Mouse (Mus musculus) left cerebral cortex, adult 18-20 months (tissue): ENCODE data around the gene Atp6v1b1. TPM values are rescaled to one million over a fixed set of nuclear protein-coding genes. Genes with fewer than 3 reads are reported as not detected.

Experiments used
- DNase-seq, 2 experiments: peaks; one replicate each; pipeline ENCODE4 v3.0.0; 2021 to 2022; ENCODE audit warnings: low spot score in 2 of 2, mixed read lengths in 1 of 2
- total RNA-seq, 2 experiments: library from RNA; stranded (reverse); gene quantifications; 2 replicates each; pipeline ENCODE4 v1.2.3; 2021

The Atp6v1b1 gene
- total RNA-seq, 2 experiments from 2014 or later = 0.65 TPM; not detected in 1

DNA sequence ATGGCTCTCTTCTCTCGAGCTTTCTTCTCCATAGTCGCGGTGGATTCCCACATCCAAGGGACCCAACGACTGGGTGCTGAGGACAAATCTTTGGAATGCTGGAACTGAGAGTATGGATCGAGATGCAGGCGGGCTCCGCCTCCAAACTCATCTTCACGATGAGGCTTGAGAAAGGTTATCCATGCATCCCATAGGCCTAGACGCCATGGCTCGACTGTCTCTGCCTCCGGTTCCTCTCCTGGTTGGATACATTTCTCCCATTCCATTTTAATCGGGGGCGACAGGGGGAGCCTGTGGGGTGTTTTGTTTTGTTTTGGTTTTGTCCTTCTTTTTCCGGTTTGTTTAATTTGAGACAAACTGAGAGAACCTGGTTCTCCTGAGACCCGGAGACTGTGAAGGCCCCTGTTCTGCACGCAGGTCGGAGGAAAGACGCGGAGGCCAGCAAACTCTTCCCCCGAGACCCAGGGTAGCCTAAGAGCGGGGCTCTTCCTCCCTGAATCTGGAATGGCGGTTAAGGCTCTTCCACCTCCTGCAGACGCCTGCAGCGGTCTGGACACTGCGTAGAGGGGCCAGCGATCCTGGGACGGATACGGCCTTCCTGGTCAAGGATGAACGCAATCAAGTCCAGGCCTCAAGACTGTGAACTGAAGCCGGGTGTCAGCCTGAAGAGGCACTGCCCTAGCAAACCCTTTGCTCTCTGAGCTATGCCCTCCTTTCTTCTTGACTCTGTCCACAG, 27.2 kb upstream of the Atp6v1b1 start:
- DNase-seq = no peak

DNA sequence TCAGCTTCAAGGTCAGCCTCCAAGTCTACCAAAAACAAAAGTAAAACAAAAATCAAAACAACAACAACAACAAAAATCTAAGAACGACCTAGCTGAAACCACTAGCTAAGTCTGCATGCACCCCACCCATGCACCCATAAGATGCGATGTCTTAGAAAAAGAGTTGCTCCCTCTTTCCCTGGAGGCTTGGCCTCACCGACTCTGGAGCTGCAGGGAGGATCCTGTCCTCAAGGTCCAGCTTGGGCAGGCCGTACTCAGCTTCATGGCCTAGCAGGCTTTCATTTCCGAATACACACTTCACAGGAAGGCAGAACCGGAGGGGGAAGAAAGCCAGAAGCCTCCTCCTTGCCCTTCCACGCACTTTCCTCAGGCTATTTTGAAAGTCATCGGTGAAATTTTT, 25.8 kb upstream of the Atp6v1b1 start:
- DNase-seq = no peak

GRCm38 (mm10) chr6:83722526-83722925, 20.3 kb upstream of the Atp6v1b1 start:
- no peak for DNase-seq

- DNase-seq = no peak
These were observed 15.6 kb upstream of the Atp6v1b1 start for GRCm38 (mm10) chr6:83727178-83727577.

GRCm38 (mm10) chr6:83728488-83728887, 14.3 kb upstream of the Atp6v1b1 start:
- no peak for DNase-seq

DNA sequence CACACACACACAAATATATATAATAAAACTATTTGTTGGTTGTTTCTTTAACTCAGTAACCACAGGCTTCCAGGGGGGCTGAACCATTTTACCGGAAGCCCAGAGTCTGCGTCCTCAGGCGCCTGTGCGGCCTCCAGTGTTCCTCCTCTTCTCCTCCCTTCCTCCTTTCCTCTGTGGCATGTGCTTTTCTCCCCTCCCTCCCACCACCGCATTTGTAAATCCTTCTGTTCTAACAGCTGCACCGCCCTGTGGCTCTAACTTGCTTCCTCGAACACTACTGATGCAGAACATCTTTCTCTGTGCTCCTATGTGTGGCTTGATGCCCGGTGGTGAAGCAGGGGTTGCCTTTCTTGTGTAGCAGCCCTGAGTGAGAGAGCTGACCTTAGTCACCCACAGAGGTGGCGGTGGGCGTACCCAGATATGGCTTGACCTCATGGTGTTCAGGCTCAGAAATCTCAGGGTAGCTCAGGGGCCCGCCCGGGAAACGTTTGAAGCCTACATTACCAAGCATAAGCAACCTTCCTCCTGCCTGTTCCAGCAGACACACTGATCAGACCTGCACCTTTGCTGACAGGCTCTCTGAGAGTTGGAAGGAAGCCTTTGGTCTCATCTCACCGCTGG, 13.3 kb upstream of the Atp6v1b1 start:
- DNase-seq = no peak

DNA sequence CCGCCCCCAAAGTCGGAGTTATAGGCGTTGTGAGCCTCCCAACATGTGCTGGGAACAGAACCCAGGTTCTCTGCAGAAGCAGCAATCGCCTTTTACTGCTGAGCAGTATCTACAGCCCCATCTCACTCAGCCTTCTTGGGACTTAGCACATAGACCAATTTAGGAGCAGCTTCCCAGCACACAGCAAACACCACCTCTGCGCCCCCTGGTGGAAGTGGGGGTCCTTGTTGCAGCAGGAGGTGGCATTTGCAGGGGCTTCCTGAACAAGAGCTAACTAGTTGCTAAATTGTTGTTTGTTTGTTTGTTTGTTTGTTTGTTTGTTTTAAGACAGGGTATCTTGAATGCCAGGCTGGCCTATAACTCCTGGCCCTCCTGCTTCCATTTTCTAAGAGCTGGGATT, 11.7 kb upstream of the Atp6v1b1 start:
- peak; percentile 33 to 52 for DNase-seq

DNA sequence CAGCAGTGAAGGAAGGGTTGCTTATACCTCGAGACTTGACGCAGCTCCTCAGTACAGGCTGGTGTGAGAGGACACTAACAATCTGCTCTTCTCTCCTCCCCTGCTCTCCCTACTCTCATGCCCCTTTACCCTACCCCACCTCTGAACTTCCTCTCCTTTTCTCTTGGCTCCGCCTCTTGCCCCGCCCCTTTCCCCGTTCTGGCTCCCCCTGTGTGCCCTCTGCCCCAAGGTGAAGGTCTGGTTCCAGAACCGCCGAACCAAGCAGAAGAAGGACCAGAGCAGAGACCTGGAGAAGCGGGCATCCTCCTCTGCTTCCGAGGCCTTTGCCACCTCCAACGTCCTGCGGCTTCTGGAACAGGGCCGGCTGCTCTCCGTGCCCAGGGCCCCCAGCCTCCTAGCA, 5.5 kb upstream of the Atp6v1b1 start:
- no peak for DNase-seq

GRCm38 (mm10) chr6:83738596-83738995, 4.2 kb upstream of the Atp6v1b1 start:
- no peak for DNase-seq

GRCm38 (mm10) chr6:83743212-83743611, 422 bp downstream of the Atp6v1b1 start:
- DNase-seq = no peak

- no peak for DNase-seq
These were observed 1.3 kb downstream of the Atp6v1b1 start for GRCm38 (mm10) chr6:83744126-83744525.

DNA sequence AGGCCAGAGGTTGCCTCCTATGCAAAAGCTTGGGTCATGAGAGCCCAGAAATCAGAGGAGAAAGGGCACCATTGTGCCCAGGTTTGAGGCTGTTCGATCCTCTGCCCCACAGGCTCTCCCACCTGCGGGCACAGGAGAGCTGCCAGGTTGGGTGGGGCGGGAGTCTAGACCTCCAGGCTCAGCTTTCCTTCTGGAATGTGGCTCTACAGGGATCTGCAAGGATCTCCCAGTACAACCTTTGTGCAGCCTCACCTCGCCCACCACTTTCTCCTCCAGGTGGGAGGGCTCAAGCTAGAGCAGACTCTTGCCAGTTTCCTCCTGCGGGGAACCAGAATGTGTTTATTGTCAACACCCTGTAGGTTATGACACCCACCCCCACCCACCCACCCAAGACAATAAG, 1.8 kb downstream of the Atp6v1b1 start:
- DNase-seq = no peak

- DNase-seq = no peak
These were observed 2.7 kb downstream of the Atp6v1b1 start for GRCm38 (mm10) chr6:83745466-83745865.

GRCm38 (mm10) chr6:83749286-83749685, 6.5 kb downstream of the Atp6v1b1 start:
- DNase-seq = no peak

- peak; percentile 54 to 75 for DNase-seq
These were observed 7.4 kb downstream of the Atp6v1b1 start for GRCm38 (mm10) chr6:83750171-83750684.

- no peak for DNase-seq
These were observed 13.3 kb downstream of the Atp6v1b1 start for GRCm38 (mm10) chr6:83756051-83756450.

DNA sequence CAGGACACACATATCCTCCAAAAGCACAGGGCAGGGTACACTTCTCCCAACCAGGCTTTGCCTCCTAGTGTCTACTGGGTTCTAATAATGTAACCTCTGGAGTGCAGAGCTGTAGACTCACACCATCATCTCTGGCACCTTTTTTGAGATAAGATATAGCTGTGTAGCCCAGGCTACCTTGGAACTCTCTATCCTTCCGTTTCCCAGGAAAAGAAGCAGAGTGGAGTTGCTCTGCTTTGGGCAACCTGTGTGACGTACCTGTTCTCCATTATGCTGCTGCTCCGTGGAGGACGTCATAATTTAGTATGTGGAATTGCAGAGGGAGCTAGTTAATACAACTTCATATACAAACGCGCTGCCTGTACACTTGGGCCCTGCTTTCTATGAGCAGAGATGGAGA, 19.6 kb downstream of the Atp6v1b1 start, which contains the start of gene Ankrd53:
Gene Ankrd53 (plus strand): TSS at position 301 of the 400 bp plus-strand sequence.
- DNase-seq = no peak

GRCm38 (mm10) chr6:83762880-83763431, 20.2 kb downstream of the Atp6v1b1 start:
- peak in 1 of 2 experiments; percentile 8 for DNase-seq

DNA sequence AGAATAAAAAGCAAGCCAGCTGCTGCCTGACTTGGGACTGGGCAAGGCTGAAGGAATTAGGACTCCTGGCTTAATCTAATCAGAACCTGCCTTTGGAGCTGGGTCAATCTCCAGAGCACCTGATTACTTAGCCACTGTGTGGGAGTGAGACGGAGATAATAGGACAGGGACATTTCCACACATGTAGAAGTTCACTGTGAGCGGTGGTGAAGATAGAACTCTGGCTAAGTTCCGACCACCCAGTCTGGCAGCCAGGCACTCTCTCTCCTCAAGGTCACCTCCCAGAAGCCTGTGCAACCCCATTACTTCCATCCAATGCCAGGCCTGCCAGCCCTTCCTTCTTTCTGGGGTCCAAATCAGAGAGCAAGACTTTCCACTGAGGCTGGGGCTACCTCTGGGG, 24.2 kb downstream of the Atp6v1b1 start:
- DNase-seq = no peak

DNA sequence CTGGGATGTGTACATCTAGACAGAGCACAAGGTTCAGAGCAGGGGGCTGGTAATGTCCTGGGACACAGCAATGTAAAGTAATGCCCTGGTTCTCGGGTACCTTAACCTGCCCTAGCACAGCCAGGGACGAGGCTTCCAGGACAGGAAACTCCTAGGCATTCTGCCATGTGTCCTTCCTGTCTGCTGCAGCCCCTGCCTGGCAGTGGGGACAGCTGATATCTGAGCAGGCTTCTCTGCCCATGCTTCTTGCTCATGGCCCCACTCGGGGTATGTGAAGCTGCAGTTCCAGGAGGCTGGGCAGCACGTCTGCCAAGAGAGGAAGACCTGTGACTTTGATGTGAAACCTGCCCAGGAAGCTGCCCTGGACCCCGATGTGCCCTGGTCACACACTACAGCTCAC, 25.7 kb downstream of the Atp6v1b1 start:
- DNase-seq = no peak

- no peak for DNase-seq
These were observed 31.3 kb downstream of the Atp6v1b1 start for GRCm38 (mm10) chr6:83774126-83774525.
